Mouse (Mus musculus): Measurements from ENCODE around the gene Polr2f.

Gene Polr2f
- long read RNA-seq, experiment 1, transcript Polr2f-205 (5 exons, 885 nt) = major isoform, 47 of 52 reads
- long read RNA-seq, experiment 1, partial matches to known transcripts = 2 of 52 reads
- long read RNA-seq, experiment 1, other reads (novel, unspliced or antisense) = 0 of 52 reads
- long read RNA-seq, experiment 2, transcript Polr2f-205 (5 exons, 885 nt) = major isoform, 60 of 61 reads
- long read RNA-seq, experiment 2, partial matches to known transcripts = 1 of 61 reads
- long read RNA-seq, experiment 2, other reads (novel, unspliced or antisense) = 0 of 61 reads

- intact Hi-C loops (cut with DNase I) = no loop called here
These were observed at the start of gene Polr2f, which contains the start of gene 1700088E04Rik for GRCm38 (mm10) chr15:79140866-79141565. Polr2f (plus strand) TSS chr15:79141009. 1700088E04Rik (minus strand) TSS chr15:79141253.

- intact Hi-C loops (cut with DNase I) = loop anchor here (5.0 kb wide), 1 partner anchor 35 kb away; no protein-coding TSS in a partner anchor
These were observed 48.5 kb upstream of the Polr2f start for GRCm38 (mm10) chr15:79092284-79092683.

- intact Hi-C loops (cut with DNase I) = loop anchor here (5.0 kb wide), 1 partner anchor 34 kb away; no protein-coding TSS in a partner anchor
These were observed 47.5 kb upstream of the Polr2f start for GRCm38 (mm10) chr15:79093083-79093839.

GRCm38 (mm10) chr15:79095483-79095882, 45.3 kb upstream of the Polr2f start:
- intact Hi-C loops (cut with DNase I) = no loop called here

- intact Hi-C loops (cut with DNase I) = no loop called here
These were observed 44.3 kb upstream of the Polr2f start for GRCm38 (mm10) chr15:79096556-79096955.

GRCm38 (mm10) chr15:79097135-79097534, 43.7 kb upstream of the Polr2f start:
- intact Hi-C loops (cut with DNase I) = no loop called here

GRCm38 (mm10) chr15:79097611-79098025, 43.2 kb upstream of the Polr2f start:
- intact Hi-C loops (cut with DNase I) = no loop called here

- intact Hi-C loops (cut with DNase I) = no loop called here
These were observed 42.6 kb upstream of the Polr2f start for GRCm38 (mm10) chr15:79098220-79098619.

- intact Hi-C loops (cut with DNase I) = no loop called here
These were observed 41.9 kb upstream of the Polr2f start for GRCm38 (mm10) chr15:79098868-79099267.

- intact Hi-C loops (cut with DNase I) = no loop called here
These were observed 41.4 kb upstream of the Polr2f start for GRCm38 (mm10) chr15:79099456-79099855.

- intact Hi-C loops (cut with DNase I) = no loop called here
These were observed 40.4 kb upstream of the Polr2f start for GRCm38 (mm10) chr15:79100391-79100790.

- intact Hi-C loops (cut with DNase I) = no loop called here
These were observed 39.3 kb upstream of the Polr2f start for GRCm38 (mm10) chr15:79101531-79101930.

GRCm38 (mm10) chr15:79103264-79103663, 37.5 kb upstream of the Polr2f start:
- intact Hi-C loops (cut with DNase I) = no loop called here

- intact Hi-C loops (cut with DNase I) = no loop called here
These were observed 35.0 kb upstream of the Polr2f start for GRCm38 (mm10) chr15:79105804-79106203.

- intact Hi-C loops (cut with DNase I) = no loop called here
These were observed 32.8 kb upstream of the Polr2f start for GRCm38 (mm10) chr15:79107966-79108365.

- intact Hi-C loops (cut with DNase I) = no loop called here
These were observed 32.1 kb upstream of the Polr2f start, which contains the start of gene Micall1 for GRCm38 (mm10) chr15:79108421-79109320. Micall1 (plus strand) TSS chr15:79108898.

- intact Hi-C loops (cut with DNase I) = no loop called here
These were observed 31.4 kb upstream of the Polr2f start for GRCm38 (mm10) chr15:79109321-79109934.

- intact Hi-C loops (cut with DNase I) = no loop called here
These were observed 30.8 kb upstream of the Polr2f start for GRCm38 (mm10) chr15:79110031-79110430.

- intact Hi-C loops (cut with DNase I) = no loop called here
These were observed 30.3 kb upstream of the Polr2f start for GRCm38 (mm10) chr15:79110528-79110927.

GRCm38 (mm10) chr15:79111774-79112173, 29.0 kb upstream of the Polr2f start:
- intact Hi-C loops (cut with DNase I) = no loop called here

All from adrenal gland (tissue).